Mouse (Mus musculus) hindbrain, embryonic 16.5 days (tissue): ENCODE results near the gene Hspb11. TPM values are rescaled to one million over a fixed set of nuclear protein-coding genes. Genes with fewer than 3 reads are reported as not detected.

Experiments used
- ATAC-seq: fragments of 200-750 bp; cut with Nextera tagmentation; 2 replicates; pipeline ENCODE4 v1.8.0; 2017; ENCODE audit warnings: moderate TSS enrichment, moderate library complexity
- H3K27ac ChIP-seq: fragments of 300-500 bp; sonication (generic); 2 replicates; pipeline ENCODE4 v1.5.1; 2014; ENCODE audit warnings: low read depth, mild to moderate bottlenecking, control low read depth, low read length, moderate library complexity
- H3K27me3 ChIP-seq: fragments of 300-500 bp; sonication (generic); replicated peaks from 2 replicates; pipeline ENCODE4 v1.6.1; 2014; ENCODE audit warnings: low read length; ENCODE audit not compliant: control insufficient read depth, insufficient read depth
- H3K36me3 ChIP-seq: fragments of 300-500 bp; sonication (generic); 2 replicates; pipeline ENCODE4 v1.6.1; 2014; ENCODE audit warnings: mild to moderate bottlenecking, low read length, moderate library complexity, mixed read lengths; ENCODE audit not compliant: control insufficient read depth, insufficient read depth
- H3K4me1 ChIP-seq: fragments of 300-500 bp; sonication (generic); 2 replicates; pipeline ENCODE4 v1.6.1; 2014; ENCODE audit warnings: low read depth, low read length; ENCODE audit not compliant: control insufficient read depth, insufficient read depth
- H3K4me2 ChIP-seq: fragments of 300-500 bp; sonication (generic); 2 replicates; pipeline ENCODE4 v1.6.1; 2014; ENCODE audit warnings: mild to moderate bottlenecking, low read length, control low read depth, moderate library complexity
- H3K4me3 ChIP-seq: fragments of 300-500 bp; sonication (generic); 2 replicates; pipeline ENCODE4 v1.5.1; 2014; ENCODE audit warnings: mild to moderate bottlenecking, low read length, control low read depth, moderate library complexity
- H3K9ac ChIP-seq: fragments of 300-500 bp; sonication (generic); 2 replicates; pipeline ENCODE4 v1.6.1; 2014; ENCODE audit warnings: low read depth, mild to moderate bottlenecking, control low read depth, low read length, moderate library complexity
- H3K9me3 ChIP-seq: fragments of 300-500 bp; sonication (generic); 2 replicates; pipeline ENCODE4 v1.6.1; 2014; ENCODE audit warnings: mild to moderate bottlenecking, low read length, moderate library complexity; ENCODE audit not compliant: control insufficient read depth
- WGBS: fragments of 180-500 bp; shearing (Covaris S2); extraction: QIAGEN DNeasy Blood & Tissue Kit; methylation state at CpG from one replicate; pipeline ENCODE4 v1.1.7; 2014; 5-methylcytosine and 5-hydroxymethylcytosine counted together
- polyA plus RNA-seq: library from polyadenylated mRNA; unstranded; fragments of >200 nt; fragmentation: Nextera tagmentation; extraction: Ambion mirVana; gene quantifications from 2 replicates; pipeline ENCODE4 v1.2.1, GENCODE M21; 2015

The Hspb11 gene
- polyA plus RNA-seq, result 31.1 and 36.8 TPM in 2 replicates

GRCm38 (mm10) chr4:107253125-107254091 lies at the start of gene Hspb11, which contains the start of gene Lrrc42:
Gene Hspb11, plus strand, starts transcription at chr4:107253593.
Gene Lrrc42, minus strand, starts transcription at chr4:107253532.
- Histone ChIP-seq H3K27ac (peak within 1 kb of the TSS; percentile 95), H3K36me3 (no peaks in the 10 kb centered on the region), H3K9ac (peak within 1 kb of the TSS; percentile 92), H3K4me2 (peak within 1 kb of the TSS; percentile 75), H3K9me3 (no peaks in the 10 kb centered on the region), H3K4me3 (peak within 1 kb of the TSS; percentile 89), H3K27me3 (no peaks in the 10 kb centered on the region), H3K4me1 (peaks cover 19% of the 10 kb centered on the region)
- ATAC-seq, result peak; percentile 97
- WGBS, result under 1% methylated on average over 93 of the region's 101 CpGs

- Histone ChIP-seq H3K4me2 (no peak overlapping the region), H3K36me3 (peaks cover 17% of the 10 kb centered on the region), H3K9ac (no peak overlapping the region), H3K27me3 (no peaks in the 10 kb centered on the region), H3K27ac (no peak overlapping the region), H3K4me3 (no peak overlapping the region), H3K4me1 (no peaks in the 10 kb centered on the region), H3K9me3 (no peaks in the 10 kb centered on the region)
- ATAC-seq, result no peak
- WGBS, result 98% methylated on average over 2 of the region's 2 CpGs
These were observed 46.4 kb upstream of the Hspb11 start for GRCm38 (mm10) chr4:107207016-107207415.

DNA sequence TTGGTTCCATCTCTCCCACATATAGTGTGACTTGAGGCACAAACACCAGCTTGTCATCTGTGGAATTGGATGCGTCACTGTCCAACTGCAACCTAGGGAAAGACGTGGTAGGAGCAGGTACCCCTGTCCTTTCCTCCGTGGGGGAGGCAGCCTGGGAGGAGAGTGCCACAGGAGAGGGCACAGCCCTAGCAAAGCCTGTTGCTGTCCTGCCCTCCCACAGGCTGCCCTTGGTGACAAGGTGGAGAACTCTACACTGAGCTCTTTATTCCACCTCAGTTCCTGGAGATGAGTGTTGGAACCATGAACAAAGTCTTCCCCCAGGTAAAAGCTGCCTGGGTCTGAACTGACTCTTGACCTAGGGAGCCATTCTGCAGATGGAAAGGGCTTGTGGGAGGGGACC lies 44.5 kb upstream of the Hspb11 start, which contains the start of gene Ldlrad1:
Gene Ldlrad1 (plus strand): TSS at position 301 of the 400 bp plus-strand sequence.
- no peak within 1 kb of the TSS for H3K9ac ChIP-seq
- no peaks in the 10 kb centered on the region for H3K4me1 ChIP-seq
- no peak within 1 kb of the TSS for H3K4me3 ChIP-seq
- ATAC-seq, result no peak
- no peak within 1 kb of the TSS for H3K4me2 ChIP-seq
- WGBS, result 94% methylated on average over 3 of the region's 3 CpGs
- no peaks in the 10 kb centered on the region for H3K9me3 ChIP-seq
- H3K36me3 ChIP-seq, result peaks cover 7% of the 10 kb centered on the region
- H3K27ac ChIP-seq, result no peak within 1 kb of the TSS
- H3K27me3 ChIP-seq, result no peaks in the 10 kb centered on the region

DNA sequence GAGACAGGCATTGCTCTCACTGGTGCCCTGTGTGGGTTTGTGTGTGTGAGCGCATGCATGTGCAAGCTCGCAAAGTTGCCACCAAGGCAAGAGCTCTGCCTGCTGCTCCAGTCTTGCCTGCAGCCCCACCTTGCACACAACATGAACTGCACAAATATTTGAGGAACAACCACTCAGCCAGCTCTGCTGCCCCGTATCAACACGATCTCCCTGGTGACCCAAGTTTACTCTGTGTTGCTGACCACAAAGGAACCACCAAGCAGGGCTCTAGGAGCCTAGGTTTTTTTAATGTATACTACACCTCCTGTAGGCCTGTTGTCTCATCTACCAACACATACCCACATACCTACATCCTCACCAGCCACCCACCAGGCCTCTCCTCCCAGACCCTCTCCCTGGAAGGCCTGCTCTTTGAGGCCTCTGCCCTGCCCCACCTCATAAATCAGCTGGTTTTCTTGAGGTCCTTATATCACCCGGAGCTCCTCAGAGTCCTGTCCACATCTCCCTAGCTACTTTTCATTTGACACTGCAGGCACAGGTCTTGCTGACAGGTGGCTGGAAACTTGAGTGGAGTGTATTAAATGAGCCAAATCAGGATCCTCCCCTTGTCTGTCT lies 42.8 kb upstream of the Hspb11 start:
- no peaks in the 10 kb centered on the region for H3K9me3 ChIP-seq
- H3K9ac ChIP-seq, result no peak overlapping the region
- no peaks in the 10 kb centered on the region for H3K27me3 ChIP-seq
- ATAC-seq, result no peak
- 88% methylated on average over 5 of the region's 5 CpGs for WGBS
- no peak overlapping the region for H3K4me2 ChIP-seq
- H3K4me1 ChIP-seq, result no peaks in the 10 kb centered on the region
- no peak overlapping the region for H3K4me3 ChIP-seq
- no peak overlapping the region for H3K27ac ChIP-seq
- peaks cover 4% of the 10 kb centered on the region; the same call in 1 of the 2 replicates for H3K36me3 ChIP-seq

- Histone ChIP-seq H3K4me2 (no peak overlapping the region), H3K27ac (no peak overlapping the region), H3K9ac (no peak overlapping the region; the same call in 1 of the 2 replicates), H3K27me3 (no peaks in the 10 kb centered on the region), H3K4me1 (no peaks in the 10 kb centered on the region), H3K4me3 (no peak overlapping the region), H3K9me3 (no peaks in the 10 kb centered on the region), H3K36me3 (peaks cover 2% of the 10 kb centered on the region; the same call in 1 of the 2 replicates)
- no peak for ATAC-seq
- WGBS, result 57% methylated on average over 4 of the region's 4 CpGs
These were observed 41.9 kb upstream of the Hspb11 start for GRCm38 (mm10) chr4:107211465-107211864.

DNA sequence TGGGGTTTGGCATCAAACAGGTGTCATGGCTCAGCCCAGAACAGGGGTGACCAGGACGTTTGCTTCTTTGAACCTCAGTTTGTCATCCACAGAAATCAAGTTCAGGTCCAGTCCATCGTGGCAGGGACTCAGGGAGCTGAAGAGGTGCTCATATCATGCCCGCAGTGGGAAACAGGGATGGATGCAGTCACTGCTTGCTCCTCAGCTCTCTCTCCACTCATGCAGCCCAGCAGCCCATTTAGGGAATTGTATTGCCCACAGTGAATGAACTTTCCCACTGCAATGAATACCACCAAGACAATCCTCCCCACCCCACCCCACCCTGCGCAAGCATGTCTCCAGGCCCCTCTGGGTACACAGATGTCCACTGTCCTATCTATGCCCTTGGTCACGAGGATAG lies 41.5 kb upstream of the Hspb11 start:
- H3K4me3 ChIP-seq, result no peak overlapping the region
- H3K9ac ChIP-seq, result no peak overlapping the region
- WGBS, result 80% methylated on average over 5 of the region's 5 CpGs
- no peaks in the 10 kb centered on the region for H3K4me1 ChIP-seq
- no peaks in the 10 kb centered on the region for H3K27me3 ChIP-seq
- H3K36me3 ChIP-seq, result peaks cover 2% of the 10 kb centered on the region; the same call in 1 of the 2 replicates
- no peak overlapping the region for H3K4me2 ChIP-seq
- no peaks in the 10 kb centered on the region for H3K9me3 ChIP-seq
- H3K27ac ChIP-seq, result no peak overlapping the region
- no peak for ATAC-seq

GRCm38 (mm10) chr4:107213279-107214011 lies 39.9 kb upstream of the Hspb11 start:
- no peak overlapping the region for H3K4me3 ChIP-seq
- no peak for ATAC-seq
- no peaks in the 10 kb centered on the region for H3K36me3 ChIP-seq
- H3K9ac ChIP-seq, result no peak overlapping the region
- H3K9me3 ChIP-seq, result no peaks in the 10 kb centered on the region
- no peak overlapping the region for H3K4me2 ChIP-seq
- no peaks in the 10 kb centered on the region for H3K4me1 ChIP-seq
- no peaks in the 10 kb centered on the region for H3K27me3 ChIP-seq
- WGBS, result 76% methylated on average over 12 of the region's 12 CpGs
- H3K27ac ChIP-seq, result no peak overlapping the region

GRCm38 (mm10) chr4:107217574-107217973 lies 35.8 kb upstream of the Hspb11 start:
- Histone ChIP-seq H3K9me3 (no peaks in the 10 kb centered on the region), H3K27me3 (no peaks in the 10 kb centered on the region), H3K4me3 (no peak overlapping the region), H3K27ac (no peak overlapping the region), H3K4me1 (no peaks in the 10 kb centered on the region), H3K4me2 (no peak overlapping the region), H3K9ac (no peak overlapping the region), H3K36me3 (no peaks in the 10 kb centered on the region)
- no peak for ATAC-seq
- 88% methylated on average over 9 of the region's 9 CpGs for WGBS
